Mouse (Mus musculus): ENCODE results near the gene Srp54a. TPM values are rescaled to one million over a fixed set of nuclear protein-coding genes. Genes with fewer than 3 reads are reported as not detected.

Srp54a gene
- polyA plus RNA-seq, 1 experiment = 6.4 TPM

- Histone ChIP-seq H3K36me3 (ENCODE audit: control insufficient read depth, insufficient read depth, low read length) (peaks cover 8% of the 10 kb centered on the region), H3K4me3 (ENCODE audit: low read depth, low read length) (no peak overlapping the region), H3K4me1 (ENCODE audit: control insufficient read depth, insufficient read depth, insufficient read length, low read length) (no peaks in the 10 kb centered on the region), H3K27ac (ENCODE audit: insufficient read depth, low read depth, low read length) (no peak overlapping the region), H3K27me3 (ENCODE audit: control insufficient read depth, insufficient read depth, low read length) (no peaks in the 10 kb centered on the region)
- TF ChIP-seq CTCF (IDR thresholded peaks at IDR 0.05; ENCODE audit: extremely low read depth, insufficient read length, insufficient replicate concordance, low read depth, low read length) (no peak), POLR2A (IDR thresholded peaks at IDR 0.05; ENCODE audit: low read depth, low read length) (no peak)
- 74% methylated on average over 2 of the region's 2 CpGs for WGBS
Observed at GRCm38 (mm10) chr12:55056703-55057102, 23.4 kb upstream of the Srp54a start.

- H3K27ac ChIP-seq (ENCODE audit: insufficient read depth, low read depth, low read length) = no peak overlapping the region
- TF ChIP-seq POLR2A (IDR thresholded peaks at IDR 0.05; ENCODE audit: low read depth, low read length) (no peak), CTCF (IDR thresholded peaks at IDR 0.05; ENCODE audit: extremely low read depth, insufficient read length, insufficient replicate concordance, low read depth, low read length) (no peak)
- 67% methylated on average over 6 of the region's 6 CpGs for WGBS
- H3K27me3 ChIP-seq (ENCODE audit: control insufficient read depth, insufficient read depth, low read length) = no peaks in the 10 kb centered on the region
- H3K36me3 ChIP-seq (ENCODE audit: control insufficient read depth, insufficient read depth, low read length) = peaks cover 8% of the 10 kb centered on the region
- no peak overlapping the region for H3K4me3 ChIP-seq (ENCODE audit: low read depth, low read length)
- peaks cover 3% of the 10 kb centered on the region; the same call in 1 of the 2 replicates for H3K4me1 ChIP-seq (ENCODE audit: control insufficient read depth, insufficient read depth, insufficient read length, low read length)
Observed at GRCm38 (mm10) chr12:55058865-55059615, 21.0 kb upstream of the Srp54a start.

- Histone ChIP-seq H3K27me3 (ENCODE audit: control insufficient read depth, insufficient read depth, low read length) (no peaks in the 10 kb centered on the region), H3K27ac (ENCODE audit: insufficient read depth, low read depth, low read length) (no peak overlapping the region), H3K4me3 (ENCODE audit: low read depth, low read length) (no peak overlapping the region), H3K4me1 (ENCODE audit: control insufficient read depth, insufficient read depth, insufficient read length, low read length) (peaks cover 3% of the 10 kb centered on the region; the same call in 1 of the 2 replicates), H3K36me3 (ENCODE audit: control insufficient read depth, insufficient read depth, low read length) (peaks cover 8% of the 10 kb centered on the region)
- WGBS = 38% methylated on average over 3 of the region's 3 CpGs
- TF ChIP-seq POLR2A (IDR thresholded peaks at IDR 0.05; ENCODE audit: low read depth, low read length) (no peak), CTCF (IDR thresholded peaks at IDR 0.05; ENCODE audit: extremely low read depth, insufficient read length, insufficient replicate concordance, low read depth, low read length) (no peak)
Observed at GRCm38 (mm10) chr12:55059812-55060211, 20.2 kb upstream of the Srp54a start.

- Histone ChIP-seq H3K27ac (ENCODE audit: insufficient read depth, low read depth, low read length) (no peak overlapping the region), H3K36me3 (ENCODE audit: control insufficient read depth, insufficient read depth, low read length) (peaks cover 8% of the 10 kb centered on the region), H3K27me3 (ENCODE audit: control insufficient read depth, insufficient read depth, low read length) (no peaks in the 10 kb centered on the region), H3K4me3 (ENCODE audit: low read depth, low read length) (no peak overlapping the region), H3K4me1 (ENCODE audit: control insufficient read depth, insufficient read depth, insufficient read length, low read length) (peaks cover 3% of the 10 kb centered on the region; the same call in 1 of the 2 replicates)
- 71% methylated on average over 6 of the region's 6 CpGs for WGBS
- TF ChIP-seq CTCF (IDR thresholded peaks at IDR 0.05; ENCODE audit: extremely low read depth, insufficient read length, insufficient replicate concordance, low read depth, low read length) (no peak), POLR2A (IDR thresholded peaks at IDR 0.05; ENCODE audit: low read depth, low read length) (no peak)
Observed at GRCm38 (mm10) chr12:55060212-55060898, 19.7 kb upstream of the Srp54a start.

- Histone ChIP-seq H3K27me3 (ENCODE audit: control insufficient read depth, insufficient read depth, low read length) (no peaks in the 10 kb centered on the region), H3K36me3 (ENCODE audit: control insufficient read depth, insufficient read depth, low read length) (peaks cover 8% of the 10 kb centered on the region), H3K4me1 (ENCODE audit: control insufficient read depth, insufficient read depth, insufficient read length, low read length) (peaks cover 3% of the 10 kb centered on the region; the same call in 1 of the 2 replicates), H3K4me3 (ENCODE audit: low read depth, low read length) (no peak overlapping the region), H3K27ac (ENCODE audit: insufficient read depth, low read depth, low read length) (no peak overlapping the region)
- TF ChIP-seq CTCF (IDR thresholded peaks at IDR 0.05; ENCODE audit: extremely low read depth, insufficient read length, insufficient replicate concordance, low read depth, low read length) (no peak), POLR2A (IDR thresholded peaks at IDR 0.05; ENCODE audit: low read depth, low read length) (no peak)
- 78% methylated on average over 10 of the region's 10 CpGs for WGBS
Observed at GRCm38 (mm10) chr12:55061006-55061405, 19.1 kb upstream of the Srp54a start.

GRCm38 (mm10) chr12:55062141-55062540 is 17.9 kb upstream of the Srp54a start:
- no peak overlapping the region for H3K4me3 ChIP-seq (ENCODE audit: low read depth, low read length)
- H3K27me3 ChIP-seq (ENCODE audit: control insufficient read depth, insufficient read depth, low read length) = no peaks in the 10 kb centered on the region
- peaks cover 3% of the 10 kb centered on the region; the same call in 1 of the 2 replicates for H3K4me1 ChIP-seq (ENCODE audit: control insufficient read depth, insufficient read depth, insufficient read length, low read length)
- peaks cover 8% of the 10 kb centered on the region for H3K36me3 ChIP-seq (ENCODE audit: control insufficient read depth, insufficient read depth, low read length)
- no peak overlapping the region for H3K27ac ChIP-seq (ENCODE audit: insufficient read depth, low read depth, low read length)
- WGBS = 28% methylated on average over 1 of the region's 1 CpGs
- TF ChIP-seq POLR2A (IDR thresholded peaks at IDR 0.05; ENCODE audit: low read depth, low read length) = no peak
- TF ChIP-seq CTCF (IDR thresholded peaks at IDR 0.05; ENCODE audit: extremely low read depth, insufficient read length, insufficient replicate concordance, low read depth, low read length) = no peak

- Histone ChIP-seq H3K4me1 (ENCODE audit: control insufficient read depth, insufficient read depth, insufficient read length, low read length) (no peaks in the 10 kb centered on the region), H3K36me3 (ENCODE audit: control insufficient read depth, insufficient read depth, low read length) (no peaks in the 10 kb centered on the region; the same call in 1 of the 2 replicates), H3K4me3 (ENCODE audit: low read depth, low read length) (no peak overlapping the region), H3K27ac (ENCODE audit: insufficient read depth, low read depth, low read length) (no peak overlapping the region), H3K27me3 (ENCODE audit: control insufficient read depth, insufficient read depth, low read length) (no peaks in the 10 kb centered on the region)
- TF ChIP-seq POLR2A (IDR thresholded peaks at IDR 0.05; ENCODE audit: low read depth, low read length) (no peak), CTCF (IDR thresholded peaks at IDR 0.05; ENCODE audit: extremely low read depth, insufficient read length, insufficient replicate concordance, low read depth, low read length) (no peak)
- WGBS = 68% methylated on average over 4 of the region's 4 CpGs
Observed at GRCm38 (mm10) chr12:55072495-55072894, 7.6 kb upstream of the Srp54a start.
